Mouse (Mus musculus): Measurements from ENCODE around the gene Fetub. TPM values are rescaled to one million over a fixed set of nuclear protein-coding genes. Genes with fewer than 3 reads are reported as not detected.

The Fetub gene
- polyA plus RNA-seq, 1 experiment from 2014 or later = 0.83 TPM

Other genes starting within 250 kb of the Fetub start
- not detected in 2 replicates for gene Crygs, start 106.8 kb upstream of the Fetub start, polyA plus RNA-seq (2015; fragmentation: Nextera tagmentation; extraction: Ambion mirVana)
- 29.8 and 38.3 TPM in 2 replicates for gene Tbccd1, start 60.7 kb upstream of the Fetub start, polyA plus RNA-seq (2015; fragmentation: Nextera tagmentation; extraction: Ambion mirVana)
- 99.9 and 109 TPM in 2 replicates for gene Dnajb11, start 60.5 kb upstream of the Fetub start, polyA plus RNA-seq (2015; fragmentation: Nextera tagmentation; extraction: Ambion mirVana)
- 82.1 and 111 TPM in 2 replicates for gene Ahsg, start 27.1 kb upstream of the Fetub start, polyA plus RNA-seq (2015; fragmentation: Nextera tagmentation; extraction: Ambion mirVana)
- not detected in 2 replicates for gene Hrg, start 32.7 kb downstream of the Fetub start, polyA plus RNA-seq (2015; fragmentation: Nextera tagmentation; extraction: Ambion mirVana)
- 1.8 and 2.4 TPM in 2 replicates for gene Kng2, start 111.1 kb downstream of the Fetub start, polyA plus RNA-seq (2015; fragmentation: Nextera tagmentation; extraction: Ambion mirVana)
- 23.8 and 31.9 TPM in 2 replicates for gene Kng1, start 139.5 kb downstream of the Fetub start, polyA plus RNA-seq (2015; fragmentation: Nextera tagmentation; extraction: Ambion mirVana)
- 244 and 257 TPM in 2 replicates for gene Eif4a2, start 189.1 kb downstream of the Fetub start, polyA plus RNA-seq (2015; fragmentation: Nextera tagmentation; extraction: Ambion mirVana)
- 81.3 and 93.7 TPM in 2 replicates for gene Rfc4, start 209.4 kb downstream of the Fetub start, polyA plus RNA-seq (2015; fragmentation: Nextera tagmentation; extraction: Ambion mirVana)
- not detected in 2 replicates for gene Adipoq, start 228.2 kb downstream of the Fetub start, polyA plus RNA-seq (2015; fragmentation: Nextera tagmentation; extraction: Ambion mirVana)

Measured in stomach, embryonic 16.5 days (tissue).